Mouse (Mus musculus) CD8-positive naive resting alpha-beta T cell, adult 57 days (primary cell): ENCODE data around the gene Olfr1393. TPM values are rescaled to one million over a fixed set of nuclear protein-coding genes. Genes with fewer than 3 reads are reported as not detected.

Experiments
- total RNA-seq: library from RNA; stranded (reverse); gene quantifications from one replicate; pipeline ENCODE4 v1.2.4, GENCODE M21; 2023

The Olfr1393 gene
- not detected for total RNA-seq

DNA sequence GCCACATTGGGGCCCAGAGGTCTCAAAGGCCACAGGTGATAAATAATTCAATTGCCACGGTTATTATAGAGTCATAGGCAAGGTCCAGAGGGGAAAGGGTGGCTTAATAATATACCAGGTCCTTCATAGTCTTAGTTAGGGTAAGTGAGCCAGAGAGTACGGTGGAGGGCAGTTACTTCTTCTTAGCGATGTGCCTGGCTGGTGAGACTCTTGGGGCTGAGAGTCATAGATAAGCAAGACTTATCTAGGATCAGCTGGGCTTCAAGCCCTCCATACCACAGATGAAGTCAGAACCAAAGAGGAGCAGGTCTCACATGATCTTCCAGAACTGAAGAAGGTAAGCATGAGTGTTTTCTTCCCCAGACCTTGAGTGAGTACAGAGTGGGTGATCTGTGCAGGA lies at the start of gene Olfr1393:
Olfr1393 (plus strand) TSS at position 83 of the 400 bp plus-strand sequence.

DNA sequence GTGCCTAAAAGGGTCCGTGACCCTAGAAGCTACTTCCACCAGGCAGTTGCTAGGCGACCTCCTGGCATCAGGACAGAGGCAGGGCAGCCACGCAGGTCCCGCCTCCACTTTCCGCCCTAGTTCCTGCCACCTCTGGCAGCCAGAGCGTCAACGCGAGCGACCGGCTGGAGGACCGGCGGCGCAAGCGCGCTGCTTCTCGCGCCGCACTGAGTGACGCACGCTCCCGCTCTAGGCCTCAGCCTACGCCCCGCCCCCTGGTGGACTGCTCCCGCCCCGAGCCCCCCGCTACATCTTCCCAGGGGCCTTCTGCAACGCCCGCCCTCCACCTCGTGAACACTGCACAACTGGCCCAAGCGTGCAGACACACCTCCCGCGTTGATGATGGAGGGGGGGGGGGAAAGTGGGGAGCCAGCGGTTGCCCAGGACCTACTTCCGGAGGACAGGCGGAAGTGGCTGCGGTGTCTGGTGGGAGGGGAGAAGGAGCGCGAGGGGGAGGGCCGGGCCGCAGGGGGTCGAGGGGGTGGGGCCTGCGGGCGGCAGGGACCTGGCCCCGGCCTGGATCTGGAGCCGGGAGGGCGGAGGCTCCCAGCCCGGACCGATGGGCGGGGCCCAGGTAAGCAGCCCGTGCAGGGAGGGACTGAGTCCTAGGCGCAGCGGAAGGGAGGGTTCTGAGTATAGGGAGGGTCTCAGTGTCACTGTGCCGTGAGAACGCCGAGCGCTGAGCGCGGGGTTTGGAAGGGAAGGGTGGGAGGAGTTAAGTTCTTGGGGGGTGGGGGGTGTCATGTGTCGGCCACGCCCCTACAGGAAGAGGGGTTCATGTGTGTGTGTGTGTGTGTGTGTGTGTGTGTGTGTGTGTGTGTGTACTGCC lies 34.1 kb upstream of the Olfr1393 start, which contains the start of gene Mgat1:
Mgat1 (plus strand) TSS at position 465 of the 868 bp plus-strand sequence.

DNA sequence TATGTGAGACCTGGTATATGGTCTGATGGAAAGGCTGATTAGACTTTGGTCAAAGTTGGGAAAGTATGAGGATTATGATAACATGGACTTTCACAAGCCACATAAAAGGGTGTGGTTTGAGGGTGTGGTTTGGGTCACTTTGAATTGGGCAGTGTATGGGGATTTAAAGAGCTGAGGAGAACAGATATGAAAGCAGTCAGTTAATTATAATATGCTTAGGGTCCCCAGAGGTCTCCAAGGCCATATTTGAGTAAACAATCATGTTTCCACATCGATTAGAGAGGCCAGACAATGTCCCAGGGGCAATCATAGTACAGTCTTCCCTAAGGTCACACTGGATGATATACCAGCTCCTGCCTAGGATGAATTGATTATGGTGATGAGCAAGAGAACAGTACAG lies 6.9 kb downstream of the Olfr1393 start, which contains the start of gene Olfr1392:
Olfr1392 (plus strand) TSS at position 301 of the 400 bp plus-strand sequence.

DNA sequence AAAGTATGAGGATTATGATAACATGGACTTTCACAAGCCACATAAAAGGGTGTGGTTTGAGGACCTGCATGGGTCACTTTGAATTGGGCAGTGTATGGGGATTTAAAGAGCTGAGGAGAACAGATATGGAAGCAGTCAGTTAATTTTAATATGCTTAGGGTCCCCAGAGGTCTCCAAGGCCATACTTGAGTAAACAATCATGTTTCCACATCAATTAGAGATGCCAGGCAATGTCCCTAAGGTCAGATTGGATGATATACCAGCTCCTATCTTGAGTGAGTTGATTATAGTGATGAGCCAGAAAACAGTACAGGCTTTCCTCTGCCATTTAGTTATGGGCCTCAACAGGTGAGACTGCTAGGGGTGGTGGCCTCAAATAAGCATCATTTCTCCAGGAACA lies 26.3 kb downstream of the Olfr1393 start, which contains the start of gene Olfr10:
Olfr10 (plus strand) TSS at position 301 of the 400 bp plus-strand sequence.

DNA sequence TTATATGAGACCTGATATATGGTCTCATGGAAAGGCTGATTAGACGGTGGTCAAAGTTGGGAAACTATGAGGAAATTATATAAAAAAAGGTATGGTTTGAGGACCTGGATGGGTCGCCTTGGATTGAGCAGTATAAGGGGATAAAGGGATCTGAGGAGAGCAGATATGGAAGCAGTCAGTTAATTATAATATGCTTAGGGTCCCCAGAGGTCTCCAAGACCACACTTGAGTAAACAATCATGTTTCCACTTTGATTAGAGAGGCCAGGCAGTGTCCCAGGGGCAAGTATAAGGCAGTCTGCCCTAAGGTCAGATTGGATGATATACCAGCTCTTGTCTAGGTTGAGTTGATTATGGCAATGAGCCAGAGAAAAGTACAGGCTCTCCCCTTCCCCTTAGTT lies 44.3 kb downstream of the Olfr1393 start, which contains the start of gene Olfr1391:
Olfr1391 (plus strand) TSS at position 301 of the 400 bp plus-strand sequence.

Other genes with a start within 250 kb of the Olfr1393 start
- gene 9930111J21Rik2, start 227.1 kb upstream of the Olfr1393 start, total RNA-seq: 77.4 TPM
- 86.7 TPM for gene Tgtp2, start 214.1 kb upstream of the Olfr1393 start, total RNA-seq
- 138 TPM for gene Ifi47, start 201.7 kb upstream of the Olfr1393 start, total RNA-seq
- gene Olfr1396, start 163.4 kb upstream of the Olfr1393 start, total RNA-seq: not detected
- not detected for gene Olfr1395, start 136.0 kb upstream of the Olfr1393 start, total RNA-seq
- gene Olfr1394, start 123.9 kb upstream of the Olfr1393 start, total RNA-seq: not detected
- not detected for gene Btnl9, start 91.1 kb upstream of the Olfr1393 start, total RNA-seq
- 85.6 TPM for gene Zfp62, start 75.0 kb upstream of the Olfr1393 start, total RNA-seq
- gene Mgat1, start 34.1 kb upstream of the Olfr1393 start, total RNA-seq: 45.5 TPM
- not detected for gene Olfr1392, start 7.0 kb downstream of the Olfr1393 start, total RNA-seq
- not detected for gene Olfr10, start 26.4 kb downstream of the Olfr1393 start, total RNA-seq
- gene Olfr1391, start 44.4 kb downstream of the Olfr1393 start, total RNA-seq: not detected
- gene Olfr1390, start 56.9 kb downstream of the Olfr1393 start, total RNA-seq: not detected
- not detected for gene Olfr1389, start 144.8 kb downstream of the Olfr1393 start, total RNA-seq
- not detected for gene Olfr1388, start 158.3 kb downstream of the Olfr1393 start, total RNA-seq
- gene Olfr1387, start 177.0 kb downstream of the Olfr1393 start, total RNA-seq: not detected
- not detected for gene Olfr1386, start 186.7 kb downstream of the Olfr1393 start, total RNA-seq
- gene Olfr1385, start 210.8 kb downstream of the Olfr1393 start, total RNA-seq: not detected
- not detected for gene Olfr1384, start 228.4 kb downstream of the Olfr1393 start, total RNA-seq
- gene Olfr1383, start 241.3 kb downstream of the Olfr1393 start, total RNA-seq: not detected
- not detected for gene Olfr1382, start 249.9 kb downstream of the Olfr1393 start, total RNA-seq